Mouse (Mus musculus) lung, postnatal 0 days (tissue): Measurements from ENCODE around the gene Pelo.

Source experiments
- CTCF ChIP-seq: IDR thresholded peaks from 2 replicates; pipeline ENCODE4 v1.5.1; 2016; ENCODE audit warnings: antibody characterized with exemption, mild to moderate bottlenecking
- EP300 ChIP-seq: IDR thresholded peaks from 2 replicates; pipeline ENCODE4 v1.6.1; 2016; ENCODE audit warnings: antibody characterized with exemption, mild to moderate bottlenecking, control low read depth

DNA sequence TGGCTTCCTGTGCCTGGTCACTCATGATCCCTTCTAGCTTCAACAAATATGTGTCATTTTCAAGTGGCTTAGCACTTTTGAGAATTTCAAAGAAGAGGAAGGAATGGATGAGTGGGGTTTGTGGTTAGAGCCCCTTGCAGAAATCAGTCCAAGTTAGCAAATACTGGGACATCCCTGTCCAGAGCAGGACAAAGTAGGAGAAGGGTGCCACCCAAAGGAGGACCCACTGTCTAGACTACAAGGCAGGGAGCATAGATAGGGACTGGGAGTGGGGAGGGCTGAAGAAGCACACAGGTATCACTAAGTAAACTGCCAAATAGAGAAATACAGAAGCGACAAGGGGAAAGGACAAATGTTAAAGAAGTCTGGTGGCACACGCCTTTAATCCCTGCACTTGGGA lies 12.8 kb upstream of the Pelo start:
- TF ChIP-seq CTCF (peak; percentile 9; the same call in 1 of the 2 replicates), EP300 (no peak)
